Mouse (Mus musculus) mature B cell (primary cell): ENCODE data around the gene Hist1h2bn.
"Not testable (repeated sequence)": the region's sequence is repeated elsewhere in the genome, so short reads cannot be mapped to it uniquely, and the experiment has no call there.

Experiments
- in situ Hi-C: fragments of 300-500 bp; cut with MboI; formaldehyde crosslinking; loops from 2 replicates; pipeline ENCODE4 v1.14.3; 2019

Hist1h2bn gene

DNA sequence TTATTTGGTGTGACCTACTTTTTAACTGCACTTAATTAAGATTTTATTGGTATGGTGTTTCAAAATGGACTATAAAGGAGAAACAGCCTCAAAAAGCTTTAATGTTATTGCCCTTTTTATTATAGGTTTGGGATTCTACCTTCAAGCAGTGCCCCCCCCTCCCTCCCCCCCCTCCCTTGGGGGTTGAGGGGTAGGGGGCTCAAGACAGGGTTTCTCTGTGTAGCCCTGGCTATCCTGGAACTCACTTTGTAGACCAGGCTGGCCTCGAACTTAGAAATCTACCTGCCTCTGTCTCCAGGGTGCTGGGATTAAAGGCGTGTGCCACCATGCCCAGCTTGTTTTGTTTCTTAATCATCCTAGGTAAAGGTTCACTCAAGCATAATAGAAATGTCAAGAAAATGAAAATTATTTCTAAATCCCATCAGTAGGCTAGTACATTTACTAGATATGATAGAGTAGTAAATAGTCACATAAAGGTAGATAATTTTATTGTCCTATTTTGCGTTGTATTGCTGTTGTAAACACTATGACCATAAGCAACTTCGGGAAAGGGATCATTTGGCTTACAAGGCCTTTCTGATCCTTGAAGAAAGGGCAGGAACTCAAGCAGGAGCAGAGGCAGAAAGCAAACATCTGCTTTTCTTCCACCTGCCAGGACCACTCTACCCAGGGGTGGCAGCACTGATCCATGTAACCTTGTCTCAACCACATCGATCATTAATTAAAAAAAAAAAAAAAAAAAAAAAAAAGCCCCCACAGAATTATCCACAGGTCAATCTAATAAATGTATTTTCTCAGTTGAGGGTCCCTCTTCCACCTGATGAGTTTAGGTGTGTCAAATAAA is 30.7 kb upstream of the Hist1h2bn start:
- in situ Hi-C loops: loop anchor here (25.0 kb wide), 1 partner anchor 311 kb away; the partner anchor contains the start of gene Zkscan3

DNA sequence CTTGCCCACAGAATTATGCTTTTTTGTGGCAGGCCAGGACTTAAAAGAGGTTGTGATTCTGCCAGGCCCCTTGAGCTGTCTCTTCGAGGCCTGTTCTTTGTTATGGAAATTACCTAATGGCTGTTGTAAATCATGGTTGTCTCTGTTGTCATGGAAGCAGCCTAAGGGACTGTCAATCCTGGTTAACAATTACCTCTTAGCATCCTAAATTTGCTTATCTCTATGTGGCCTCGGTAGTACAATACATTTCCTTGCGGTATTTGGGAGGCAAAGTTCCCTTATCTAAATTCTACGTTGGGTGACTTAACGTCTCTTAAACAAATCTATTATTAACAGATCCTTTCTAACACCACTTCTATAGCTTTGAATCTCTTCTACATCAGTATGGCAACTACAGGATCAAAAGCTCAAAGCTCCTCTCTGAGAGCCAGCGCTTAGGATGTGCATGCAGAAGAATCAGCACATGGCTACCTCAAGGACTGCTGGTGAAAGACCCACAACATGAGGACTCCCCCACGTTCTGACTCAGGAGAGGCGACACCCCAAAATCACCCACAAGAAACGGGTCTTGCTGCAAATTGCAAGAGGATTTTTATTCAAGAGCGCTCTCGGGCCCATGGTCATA is 25.9 kb upstream of the Hist1h2bn start:
- in situ Hi-C loops: loop anchor here (25.0 kb wide), 1 partner anchor 1416 kb away; no protein-coding TSS in a partner anchor

DNA sequence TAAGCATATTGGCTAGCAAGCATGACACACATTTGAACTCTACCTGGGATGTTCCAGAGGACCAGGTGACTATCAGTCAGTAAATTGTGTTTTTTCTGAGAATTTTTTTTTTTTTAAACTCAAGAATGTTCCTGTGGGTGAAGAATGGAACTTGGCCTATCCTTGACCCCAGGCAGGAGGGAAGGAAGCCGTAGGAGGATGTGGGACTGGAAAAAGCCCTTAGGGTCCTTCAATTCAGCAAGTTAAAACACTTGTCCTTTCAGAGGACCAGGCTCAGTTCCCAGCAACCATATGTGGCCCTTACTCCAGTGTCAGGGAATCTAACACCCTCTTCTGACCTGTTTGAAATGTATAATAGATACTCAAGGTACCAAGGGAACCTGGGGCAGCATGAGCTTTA is 24.4 kb upstream of the Hist1h2bn start:
- in situ Hi-C loops: loop anchor here (25.0 kb wide), 1 partner anchor 1417 kb away; no protein-coding TSS in a partner anchor

DNA sequence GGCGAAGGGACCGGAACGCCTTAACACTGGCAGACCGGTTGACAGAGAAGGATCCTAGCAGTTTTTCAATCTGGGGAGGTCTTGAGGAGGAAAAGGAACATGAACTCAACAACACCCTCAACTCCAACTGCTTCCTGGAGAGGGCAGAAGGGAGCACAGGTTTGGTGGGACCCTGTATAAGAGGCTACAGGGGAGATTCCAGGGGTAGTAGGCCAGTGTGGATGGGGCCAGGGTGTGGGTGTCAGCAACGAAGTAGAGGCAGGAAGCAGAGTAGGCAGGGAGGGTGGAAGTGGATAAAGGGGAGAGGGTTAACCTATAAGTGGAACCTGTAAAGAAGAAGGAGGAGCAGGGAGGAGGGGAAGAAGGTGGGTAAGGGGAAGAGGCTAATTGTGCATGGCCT is 20.5 kb upstream of the Hist1h2bn start:
- in situ Hi-C loops: loop anchor here (25.0 kb wide), 1 partner anchor 1421 kb away; no protein-coding TSS in a partner anchor

DNA sequence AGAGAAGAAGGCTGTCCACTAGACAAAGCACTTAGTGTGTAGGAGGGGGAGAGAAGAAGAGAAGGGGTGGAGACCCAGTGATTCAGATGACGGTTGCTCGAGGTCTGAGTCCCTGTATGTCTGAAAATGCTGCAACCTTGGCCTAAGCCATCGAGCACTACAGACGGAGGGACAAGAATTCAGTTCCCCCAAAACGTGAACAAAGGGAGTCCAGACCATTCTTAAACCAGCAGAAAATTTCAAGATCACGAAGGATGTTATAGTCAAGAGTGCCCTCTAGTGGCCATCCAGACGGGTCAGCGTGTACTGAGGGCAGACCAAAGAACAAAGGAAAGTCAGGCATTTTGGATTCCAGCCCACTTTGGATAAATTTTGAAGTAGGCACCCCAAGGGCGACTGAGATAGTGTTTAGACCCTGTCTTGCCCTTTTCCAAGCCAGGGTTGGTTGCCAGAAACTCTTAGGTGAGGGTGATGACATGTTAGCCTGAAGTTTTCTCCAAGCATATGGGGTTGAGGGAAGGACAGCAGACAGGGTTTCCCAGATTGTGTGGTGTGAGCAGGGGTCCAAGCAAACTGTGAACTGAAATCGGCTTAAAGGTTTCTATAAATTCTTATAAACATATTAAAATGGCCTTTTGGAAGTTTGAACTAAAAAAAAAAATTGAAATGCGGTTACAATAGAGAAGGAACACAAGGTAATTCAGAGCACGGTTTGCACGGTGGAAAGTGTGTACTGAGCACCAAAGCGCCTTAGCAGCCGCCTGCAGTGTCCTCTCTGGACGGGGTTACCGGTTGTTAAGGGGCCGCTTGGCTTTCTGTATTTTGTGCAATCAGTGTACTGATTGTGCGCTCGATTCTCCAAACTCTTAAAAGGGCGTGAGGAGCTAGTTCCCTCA is 19.7 kb upstream of the Hist1h2bn start:
- in situ Hi-C loops: loop anchor here (25.0 kb wide), 1 partner anchor 1422 kb away; no protein-coding TSS in a partner anchor

DNA sequence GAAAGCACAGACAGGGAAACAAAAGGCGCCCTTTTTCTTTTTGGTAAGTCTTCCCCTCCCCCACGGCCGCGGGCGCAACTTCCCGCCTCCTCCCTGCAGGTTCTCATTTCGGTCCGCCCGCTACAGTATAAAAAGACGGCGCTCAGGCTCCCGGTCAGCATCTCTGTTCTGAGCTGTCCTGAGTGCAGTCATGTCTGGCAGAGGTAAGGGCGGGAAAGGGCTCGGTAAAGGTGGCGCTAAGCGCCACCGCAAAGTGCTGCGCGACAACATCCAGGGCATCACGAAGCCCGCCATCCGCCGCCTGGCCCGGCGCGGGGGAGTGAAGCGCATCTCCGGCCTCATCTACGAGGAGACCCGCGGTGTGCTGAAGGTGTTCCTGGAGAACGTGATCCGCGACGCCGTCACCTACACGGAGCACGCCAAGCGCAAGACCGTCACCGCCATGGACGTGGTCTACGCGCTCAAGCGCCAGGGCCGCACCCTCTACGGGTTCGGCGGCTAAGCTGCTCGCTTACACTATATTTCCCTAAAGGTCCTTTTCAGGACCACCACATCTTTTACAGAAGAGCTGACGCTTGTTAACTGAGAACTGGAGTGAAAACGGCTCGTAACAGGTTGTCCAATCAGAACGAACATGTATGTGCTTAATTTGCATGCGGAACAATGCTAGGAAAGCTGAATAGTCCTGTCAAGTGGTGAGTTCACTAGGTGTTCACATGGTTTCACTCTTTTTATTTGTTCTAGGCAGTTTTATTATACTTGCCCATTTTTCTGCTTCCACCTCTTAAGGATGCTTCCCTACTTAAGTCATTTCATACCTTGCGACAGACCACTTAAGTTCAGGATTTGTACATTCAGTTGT is 18.8 kb upstream of the Hist1h2bn start, which contains the start of gene Hist1h4j:
TSS of gene Hist1h4j (plus strand) at position 159 of the 862 bp plus-strand sequence.
- in situ Hi-C loops: loop anchor here (25.0 kb wide), 1 partner anchor 1423 kb away; no protein-coding TSS in a partner anchor

DNA sequence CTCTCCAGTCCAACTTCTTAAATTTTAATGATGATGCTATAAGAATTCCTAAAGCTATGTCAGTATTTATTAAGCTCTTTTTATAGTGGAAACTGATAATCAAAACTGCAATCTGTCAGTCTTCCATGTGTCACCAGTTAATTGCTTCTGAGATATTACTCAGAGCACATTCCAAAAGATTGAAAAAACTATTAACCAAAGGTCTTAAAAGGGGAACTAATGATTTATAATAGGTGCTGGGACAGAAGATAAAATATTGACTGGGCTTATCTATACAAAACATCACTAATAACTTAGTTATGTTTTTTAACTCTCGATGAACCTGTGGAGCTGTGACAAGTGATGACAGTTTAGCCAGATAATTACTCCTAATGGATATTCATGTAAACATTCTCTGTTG is 8.9 kb upstream of the Hist1h2bn start:
- in situ Hi-C loops: loop anchor here (25.0 kb wide), 1 partner anchor 1433 kb away; no protein-coding TSS in a partner anchor

DNA sequence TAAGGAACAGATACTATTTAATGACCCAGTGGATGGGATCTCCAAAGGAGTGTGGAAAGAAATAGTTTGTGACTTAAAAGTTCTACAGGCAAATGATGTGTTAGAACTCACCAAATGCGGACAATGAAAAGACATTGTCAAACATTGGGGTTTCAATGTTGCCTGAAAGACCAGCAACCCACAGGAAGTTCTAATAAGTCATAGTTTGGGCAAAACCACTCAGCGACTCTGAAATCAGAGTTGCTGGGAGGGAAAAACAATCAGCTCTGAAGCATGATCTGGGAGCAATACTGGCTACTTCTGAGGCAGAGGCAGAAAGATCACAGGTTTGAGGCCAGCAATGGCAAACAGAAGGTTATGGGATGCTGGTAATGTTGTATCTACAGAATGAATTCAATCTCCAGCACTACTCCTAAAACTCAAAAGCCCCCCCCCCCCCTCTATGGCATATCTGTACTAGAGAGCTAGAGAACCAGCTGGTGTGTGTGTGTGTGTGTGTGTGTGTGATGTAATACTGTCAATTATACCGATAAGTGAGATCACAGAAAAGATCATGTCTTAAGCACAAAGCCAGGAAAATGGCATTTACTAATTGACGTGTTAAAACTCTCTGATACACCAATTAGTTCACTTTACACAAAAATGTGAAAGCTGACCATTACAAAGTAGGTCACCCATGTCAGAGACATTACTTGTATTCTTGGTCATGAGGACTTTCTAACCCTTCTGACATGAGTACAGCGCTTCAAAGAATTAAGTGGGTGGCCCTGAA is 4.3 kb upstream of the Hist1h2bn start:
- in situ Hi-C loops: loop anchor here (25.0 kb wide), 1 partner anchor 1437 kb away; no protein-coding TSS in a partner anchor

DNA sequence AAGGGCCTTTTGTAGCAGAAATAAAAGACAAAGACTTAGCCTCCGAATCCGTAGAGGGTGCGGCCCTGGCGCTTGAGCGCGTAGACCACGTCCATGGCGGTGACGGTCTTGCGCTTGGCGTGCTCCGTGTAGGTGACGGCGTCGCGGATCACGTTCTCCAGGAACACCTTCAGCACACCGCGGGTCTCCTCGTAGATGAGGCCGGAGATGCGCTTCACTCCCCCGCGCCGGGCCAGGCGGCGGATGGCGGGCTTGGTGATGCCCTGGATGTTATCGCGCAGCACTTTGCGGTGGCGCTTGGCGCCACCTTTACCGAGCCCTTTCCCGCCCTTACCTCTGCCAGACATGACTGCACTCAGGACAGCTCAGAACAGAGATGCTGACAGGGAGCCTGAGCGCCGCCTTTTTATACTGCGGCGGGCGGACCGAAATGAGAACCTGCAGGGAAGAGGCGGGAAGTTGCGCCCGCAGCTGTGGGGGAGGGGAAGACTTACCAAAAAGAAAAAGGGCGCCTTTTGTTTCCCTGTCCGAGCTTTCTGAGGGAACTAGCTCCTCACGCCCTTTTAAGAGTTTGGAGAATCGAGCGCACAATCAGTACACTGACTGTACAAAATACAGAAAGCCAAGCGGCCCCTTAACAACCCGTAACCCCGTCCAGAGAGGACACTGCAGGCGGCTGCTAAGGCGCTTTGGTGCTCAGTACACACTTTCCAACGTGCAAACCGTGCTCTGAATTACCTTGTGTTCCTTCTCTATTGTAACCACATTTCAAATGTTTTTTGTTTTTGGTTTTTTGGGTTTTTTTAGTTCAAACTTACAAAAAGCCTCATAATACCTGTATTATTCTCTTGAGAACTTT is 3.5 kb upstream of the Hist1h2bn start, which contains the start of gene Hist1h4k:
TSS of gene Hist1h4k (minus strand) at position 347 of the 859 bp plus-strand sequence.
- in situ Hi-C loops: not testable (repeated sequence)

DNA sequence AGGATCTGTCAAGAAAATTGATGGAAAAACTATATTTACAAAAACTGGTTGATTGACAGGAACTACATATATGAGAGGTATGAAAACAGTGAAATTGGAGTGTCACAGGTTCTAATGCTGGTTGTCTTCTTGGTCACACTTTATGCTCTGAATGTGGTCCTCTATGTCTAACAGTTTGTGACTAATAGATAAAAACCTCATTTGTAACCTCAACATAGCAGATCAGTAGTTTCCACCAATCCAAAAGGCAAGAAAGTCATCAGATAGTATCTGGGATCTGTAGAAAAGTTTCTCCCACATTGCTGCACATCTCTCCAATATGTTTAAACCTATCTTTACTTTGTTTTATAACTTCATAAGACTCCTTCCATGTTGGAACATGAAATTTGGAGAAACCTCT is 2.5 kb upstream of the Hist1h2bn start:
- in situ Hi-C loops: no loop called here

DNA sequence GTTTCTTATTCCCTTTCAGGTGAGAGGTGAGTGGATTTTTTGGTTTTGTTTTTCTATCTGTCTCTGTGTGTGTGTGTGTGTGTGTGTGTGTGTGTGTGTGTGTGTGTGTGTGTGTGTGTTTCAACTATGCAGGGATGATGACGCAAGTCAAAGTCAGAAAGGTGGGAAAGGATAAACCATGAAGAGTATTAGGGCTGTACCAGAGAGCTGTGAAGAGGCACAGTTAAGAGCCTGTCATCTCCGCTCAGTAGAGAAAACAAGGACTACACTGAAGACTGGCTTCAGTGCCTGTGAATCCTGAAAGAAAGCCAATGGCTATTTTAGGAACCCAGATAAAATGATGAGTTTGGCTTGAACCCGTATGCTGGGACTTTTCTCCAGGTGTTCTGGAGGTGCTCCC is 2.1 kb upstream of the Hist1h2bn start:
- in situ Hi-C loops: no loop called here

DNA sequence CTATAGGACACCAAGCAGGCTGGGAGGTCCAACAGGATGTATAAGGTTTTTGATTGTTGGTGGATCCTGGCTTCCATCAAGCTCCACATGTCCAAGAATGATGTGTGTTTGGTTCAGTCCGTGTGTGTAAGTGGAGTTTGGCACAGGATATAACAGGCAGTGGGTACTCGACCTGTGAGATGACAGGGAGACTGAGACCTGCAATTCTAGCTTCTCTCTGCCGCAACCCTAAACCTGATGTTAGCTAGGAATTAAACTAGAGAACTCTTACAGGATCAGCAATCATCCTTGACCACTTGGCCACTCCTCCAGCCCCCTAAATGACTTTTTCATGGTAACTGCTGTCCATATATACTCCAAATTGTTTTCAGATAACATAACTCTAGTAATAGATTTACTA is 1.6 kb upstream of the Hist1h2bn start:
- in situ Hi-C loops: no loop called here

DNA sequence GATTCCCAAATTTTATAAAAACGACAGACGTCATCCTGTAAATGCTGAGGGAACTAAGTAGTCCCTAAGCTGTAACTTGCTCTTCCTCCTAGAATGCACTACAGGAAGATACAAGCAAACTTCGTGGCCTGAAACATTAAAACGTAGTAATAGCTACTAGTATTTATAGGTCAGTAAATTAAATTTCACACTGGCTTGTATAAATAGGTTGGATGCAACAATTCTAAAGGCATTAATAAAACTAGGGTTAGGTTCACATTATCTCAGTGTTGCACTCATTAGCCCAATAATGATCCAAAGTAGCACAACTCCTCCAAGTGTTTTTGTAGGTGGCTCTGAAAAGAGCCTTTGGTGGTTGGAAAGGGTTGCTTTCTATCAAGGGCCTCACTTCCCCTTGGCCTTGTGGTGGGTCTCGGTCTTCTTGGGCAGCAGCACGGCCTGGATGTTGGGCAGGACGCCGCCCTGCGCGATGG is 836 bp upstream of the Hist1h2bn start:
- in situ Hi-C loops: no loop called here

DNA sequence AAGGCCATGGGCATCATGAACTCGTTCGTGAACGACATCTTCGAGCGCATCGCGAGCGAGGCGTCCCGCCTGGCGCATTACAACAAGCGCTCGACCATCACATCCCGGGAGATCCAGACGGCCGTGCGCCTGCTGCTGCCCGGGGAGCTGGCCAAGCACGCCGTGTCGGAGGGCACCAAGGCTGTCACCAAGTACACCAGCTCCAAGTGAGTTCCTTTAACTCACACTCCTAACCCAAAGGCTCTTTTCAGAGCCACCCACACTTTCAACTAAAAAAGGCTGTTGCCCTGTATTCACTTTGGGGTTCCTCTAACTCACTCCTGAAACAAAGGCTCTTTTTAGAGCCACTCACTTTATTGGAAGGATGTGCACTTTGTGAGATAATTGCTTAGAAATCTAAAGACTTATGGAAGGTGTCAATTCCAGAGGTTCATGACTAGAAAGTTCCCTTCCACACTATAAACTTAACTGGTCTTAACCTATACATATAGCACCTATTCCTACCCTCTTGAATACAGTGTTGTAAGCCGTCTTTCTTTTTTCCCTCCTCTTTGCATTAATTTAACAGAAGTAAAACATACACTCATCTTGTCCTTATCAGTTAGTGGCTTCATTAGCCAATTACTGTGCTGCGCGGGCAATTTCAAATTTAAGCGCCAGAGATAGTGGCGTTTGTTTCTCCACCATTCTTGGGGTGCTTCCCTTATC is 525 bp downstream of the Hist1h2bn start:
- in situ Hi-C loops: not testable (repeated sequence)

DNA sequence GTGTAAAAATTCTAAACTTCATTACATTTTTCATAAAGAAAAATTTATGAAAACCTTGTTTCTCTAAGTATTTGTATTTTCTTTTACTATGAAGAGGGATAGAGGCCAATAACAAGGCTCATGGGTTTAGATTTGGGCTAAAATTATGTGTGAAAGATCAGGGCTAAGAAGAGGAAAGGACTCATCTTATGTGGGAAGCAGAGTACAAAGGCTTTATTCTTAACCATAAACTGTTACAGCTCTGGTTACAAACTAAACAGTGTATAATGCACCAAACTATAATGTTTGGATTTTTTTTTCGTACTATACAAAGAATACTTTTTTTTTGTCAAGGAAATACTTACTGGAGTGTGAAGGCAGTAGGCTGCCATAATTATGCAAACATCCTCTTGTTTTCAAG is 1.8 kb downstream of the Hist1h2bn start:
- in situ Hi-C loops: no loop called here

DNA sequence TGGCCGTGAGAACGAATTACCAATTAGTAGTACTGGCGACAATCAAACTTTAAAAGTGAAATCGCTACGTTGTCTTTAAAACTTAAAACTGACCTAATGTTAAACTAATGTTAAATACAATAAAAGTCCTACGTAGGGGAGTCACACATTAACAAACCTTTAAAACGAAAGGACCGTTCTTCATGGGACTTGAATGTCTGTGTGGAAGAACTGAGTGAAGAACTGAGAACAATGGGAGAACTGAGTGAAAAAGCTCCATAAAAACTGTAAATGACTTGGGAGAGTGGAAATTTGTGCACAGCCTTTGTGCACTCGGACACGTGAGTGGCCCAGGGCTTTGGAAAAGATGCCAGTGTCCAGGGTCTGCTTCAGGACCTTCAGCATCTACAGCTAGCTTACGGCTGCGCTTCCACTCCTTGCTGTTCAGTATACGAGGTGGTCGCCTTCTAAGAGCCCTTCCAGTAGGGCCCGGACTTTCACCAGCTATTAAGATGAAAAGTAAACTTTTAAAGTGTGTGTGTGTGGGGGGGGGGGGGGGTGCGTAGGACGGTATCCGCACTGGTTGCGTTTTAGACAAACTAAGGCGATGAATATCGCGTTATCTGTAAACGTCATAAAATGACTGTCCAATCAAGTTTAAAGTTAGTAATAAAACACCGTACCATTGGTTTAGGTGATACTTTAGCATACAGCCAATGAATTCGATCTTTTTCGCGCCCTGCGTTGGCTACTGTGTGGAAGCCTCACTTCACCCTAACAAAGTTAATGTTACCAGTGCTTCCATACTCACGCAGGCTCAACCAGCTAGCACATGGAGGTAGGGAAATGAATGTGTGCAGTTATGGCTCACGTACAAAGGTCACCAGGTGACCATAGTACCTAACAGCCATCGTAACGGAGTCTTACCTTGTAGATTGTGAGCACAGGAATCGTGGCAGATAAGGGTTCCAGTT is 25.2 kb downstream of the Hist1h2bn start:
- in situ Hi-C loops: no loop called here
